Mouse (Mus musculus) cerebellum, adult 2 months (tissue): ENCODE results near the gene Tacr1. TPM values are rescaled to one million over a fixed set of nuclear protein-coding genes. Genes with fewer than 3 reads are reported as not detected.
A peak's percentile ranks its signal among the peaks of the same experiment; 100 is the strongest.

Experiments used
- DNase-seq, 2 experiments: peaks; one replicate each; pipeline ENCODE4 v3.0.0; 2021
- H3K27ac ChIP-seq: fragments of 200-500 bp; 2 replicates; pipeline ENCODE4 v1.5.1; 2012; ENCODE audit warnings: low read length, control low read depth, inconsistent platforms; ENCODE audit not compliant: insufficient read depth
- H3K27me3 ChIP-seq: fragments of 200-500 bp; 2 replicates; pipeline ENCODE4 v1.6.1; 2012; ENCODE audit warnings: inconsistent platforms, mild to moderate bottlenecking, low read length, moderate library complexity; ENCODE audit not compliant: control insufficient read depth, insufficient read depth
- H3K4me1 ChIP-seq: fragments of 200-500 bp; 2 replicates; pipeline ENCODE4 v1.6.1; 2011; ENCODE audit warnings: low read length; ENCODE audit not compliant: control insufficient read depth, insufficient read depth
- H3K4me3 ChIP-seq: fragments of 200-500 bp; replicated peaks from 2 replicates; pipeline ENCODE3; 2011; ENCODE audit warnings: mild to moderate bottlenecking, low read depth, low read length, control low read depth; ENCODE audit not compliant: insufficient read depth
- CTCF ChIP-seq: fragments of 200-500 bp; IDR thresholded peaks from 2 replicates; pipeline ENCODE4 v1.5.1; 2011; ENCODE audit warnings: low read depth, mild to moderate bottlenecking, control low read depth, low read length, moderate library complexity, borderline replicate concordance; ENCODE audit not compliant: insufficient read depth
- POLR2A ChIP-seq: fragments of 200-500 bp; IDR thresholded peaks from 2 replicates; pipeline ENCODE4 v1.6.1; 2011; ENCODE audit warnings: low read length, control low read depth, borderline replicate concordance; ENCODE audit not compliant: insufficient read depth
- WGBS: fragments of 180-500 bp; shearing (Covaris S2); methylation state at CpG from one replicate; pipeline ENCODE4 v1.1.7; 2018; 5-methylcytosine and 5-hydroxymethylcytosine counted together
- polyA plus RNA-seq: library from polyadenylated mRNA; depleted of rRNA; stranded (reverse); fragments of >200 nt; gene quantifications from 2 replicates; pipeline ENCODE4 v1.2.3, GENCODE M21; 2012

Tacr1 gene
- polyA plus RNA-seq, 1 experiment, result 1.4 TPM

- Histone ChIP-seq H3K27ac (no peak overlapping the region), H3K27me3 (no peaks in the 10 kb centered on the region), H3K4me3 (no peak overlapping the region), H3K4me1 (no peaks in the 10 kb centered on the region)
- TF ChIP-seq POLR2A, result no peak
- TF ChIP-seq CTCF, result no peak
- 70% methylated on average over 3 of the region's 3 CpGs for WGBS
- no peak for DNase-seq
Observed at GRCm38 (mm10) chr6:82549270-82549669, 147.1 kb downstream of the Tacr1 start.

GRCm38 (mm10) chr6:82575445-82575844 lies 173.3 kb downstream of the Tacr1 start:
- H3K27ac ChIP-seq, result no peak overlapping the region
- TF ChIP-seq CTCF (no peak), POLR2A (no peak)
- H3K4me1 ChIP-seq, result no peaks in the 10 kb centered on the region
- no peak for DNase-seq
- H3K27me3 ChIP-seq, result no peaks in the 10 kb centered on the region
- WGBS, result 80% methylated on average over 5 of the region's 5 CpGs
- no peak overlapping the region for H3K4me3 ChIP-seq

- Histone ChIP-seq H3K4me3 (no peak overlapping the region), H3K27me3 (no peaks in the 10 kb centered on the region), H3K27ac (no peak overlapping the region), H3K4me1 (no peaks in the 10 kb centered on the region)
- DNase-seq, result no peak
- WGBS, result 30% methylated on average over 6 of the region's 6 CpGs
- no peak for TF ChIP-seq POLR2A
- no peak for TF ChIP-seq CTCF
Observed at GRCm38 (mm10) chr6:82585396-82585795, 183.3 kb downstream of the Tacr1 start.

- peak in 1 of 2 experiments; percentile 11 for DNase-seq
- WGBS, result 11% methylated on average over 7 of the region's 7 CpGs
- no peak overlapping the region for H3K27ac ChIP-seq
- no peak overlapping the region for H3K4me3 ChIP-seq
- no peaks in the 10 kb centered on the region for H3K4me1 ChIP-seq
- H3K27me3 ChIP-seq, result no peaks in the 10 kb centered on the region
- TF ChIP-seq POLR2A, result no peak
- no peak for TF ChIP-seq CTCF
Observed at GRCm38 (mm10) chr6:82589387-82589786, 187.3 kb downstream of the Tacr1 start.

- peak in 1 of 2 experiments; percentile 7 for DNase-seq
- H3K27ac ChIP-seq, result no peak overlapping the region
- no peaks in the 10 kb centered on the region; the same call in 1 of the 2 replicates for H3K27me3 ChIP-seq
- 79% methylated on average over 8 of the region's 8 CpGs for WGBS
- no peaks in the 10 kb centered on the region for H3K4me1 ChIP-seq
- TF ChIP-seq CTCF (no peak), POLR2A (no peak)
- H3K4me3 ChIP-seq, result no peak overlapping the region
Observed at GRCm38 (mm10) chr6:82595461-82596090, 193.4 kb downstream of the Tacr1 start.

GRCm38 (mm10) chr6:82603228-82603627 lies 201.1 kb downstream of the Tacr1 start:
- no peak overlapping the region for H3K27ac ChIP-seq
- TF ChIP-seq POLR2A (no peak), CTCF (no peak)
- 26% methylated on average over 9 of the region's 9 CpGs for WGBS
- no peak overlapping the region for H3K4me3 ChIP-seq
- no peak for DNase-seq
- no peaks in the 10 kb centered on the region for H3K27me3 ChIP-seq
- H3K4me1 ChIP-seq, result no peaks in the 10 kb centered on the region

GRCm38 (mm10) chr6:82603665-82604064 lies 201.5 kb downstream of the Tacr1 start:
- Histone ChIP-seq H3K27me3 (no peaks in the 10 kb centered on the region), H3K27ac (no peak overlapping the region), H3K4me1 (no peaks in the 10 kb centered on the region), H3K4me3 (no peak overlapping the region)
- DNase-seq, result peak in 1 of 2 experiments; percentile 16
- TF ChIP-seq CTCF, result peak; percentile 46; the same call in 1 of the 2 replicates
- TF ChIP-seq POLR2A, result no peak
- WGBS, result 46% methylated on average over 2 of the region's 2 CpGs

- Histone ChIP-seq H3K27me3 (no peaks in the 10 kb centered on the region), H3K4me1 (no peaks in the 10 kb centered on the region), H3K4me3 (no peak overlapping the region), H3K27ac (no peak overlapping the region)
- TF ChIP-seq CTCF (no peak), POLR2A (no peak)
- no peak for DNase-seq
- 31% methylated on average over 8 of the region's 8 CpGs for WGBS
Observed at GRCm38 (mm10) chr6:82604791-82605190, 202.7 kb downstream of the Tacr1 start.

- no peak for DNase-seq
- Histone ChIP-seq H3K4me3 (no peak overlapping the region), H3K27me3 (no peaks in the 10 kb centered on the region), H3K4me1 (no peaks in the 10 kb centered on the region), H3K27ac (no peak overlapping the region)
- 90% methylated on average over 4 of the region's 4 CpGs for WGBS
- TF ChIP-seq CTCF, result no peak
- no peak for TF ChIP-seq POLR2A
Observed at GRCm38 (mm10) chr6:82608756-82609155, 206.6 kb downstream of the Tacr1 start.
